Mouse (Mus musculus) neural tube, embryonic 12.5 days (tissue): ENCODE measurements around the gene Nr1i2. TPM values are rescaled to one million over a fixed set of nuclear protein-coding genes. Genes with fewer than 3 reads are reported as not detected.
A peak's percentile ranks its signal among the peaks of the same experiment; 100 is the strongest.

Experiments used
- ATAC-seq: fragments of 200-750 bp; cut with Nextera tagmentation; 2 replicates; pipeline ENCODE4 v1.8.0; 2017; ENCODE audit warnings: low read depth, mild to moderate bottlenecking, moderate TSS enrichment, moderate library complexity; ENCODE audit not compliant: low FRiP score
- H3K27ac ChIP-seq: fragments of 300-500 bp; sonication (generic); 2 replicates; pipeline ENCODE4 v1.5.1; 2016
- H3K27me3 ChIP-seq: fragments of 300-500 bp; sonication (generic); replicated peaks from 2 replicates; pipeline ENCODE4 v1.6.1; 2016; ENCODE audit warnings: mild to moderate bottlenecking
- H3K36me3 ChIP-seq: fragments of 300-500 bp; sonication (generic); 2 replicates; pipeline ENCODE4 v1.6.1; 2016; ENCODE audit warnings: mild to moderate bottlenecking
- H3K4me1 ChIP-seq: fragments of 300-500 bp; sonication (generic); 2 replicates; pipeline ENCODE4 v1.6.1; 2016
- H3K4me2 ChIP-seq: fragments of 300-500 bp; sonication (generic); replicated peaks from 2 replicates; pipeline ENCODE4 v1.6.1; 2016; ENCODE audit warnings: mild to moderate bottlenecking
- H3K4me3 ChIP-seq: fragments of 300-500 bp; sonication (generic); 2 replicates; pipeline ENCODE4 v1.5.1; 2016
- H3K9ac ChIP-seq: fragments of 300-500 bp; sonication (generic); 2 replicates; pipeline ENCODE4 v1.6.1; 2016; ENCODE audit warnings: mild to moderate bottlenecking
- H3K9me3 ChIP-seq: fragments of 300-500 bp; sonication (generic); 2 replicates; pipeline ENCODE4 v1.6.1; 2016; ENCODE audit warnings: mild to moderate bottlenecking
- WGBS: fragments of 180-500 bp; shearing (Covaris S2); methylation state at CpG from one replicate; pipeline ENCODE4 v1.1.7; 2016; 5-methylcytosine and 5-hydroxymethylcytosine counted together
- polyA plus RNA-seq: library from polyadenylated mRNA; unstranded; fragments of >200 nt; fragmentation: Nextera tagmentation; extraction: Ambion mirVana; gene quantifications from 2 replicates; pipeline ENCODE4 v1.2.1, GENCODE M21; 2016

Gene Nr1i2
- polyA plus RNA-seq, 1 experiment from 2014 or later, result not detected

DNA sequence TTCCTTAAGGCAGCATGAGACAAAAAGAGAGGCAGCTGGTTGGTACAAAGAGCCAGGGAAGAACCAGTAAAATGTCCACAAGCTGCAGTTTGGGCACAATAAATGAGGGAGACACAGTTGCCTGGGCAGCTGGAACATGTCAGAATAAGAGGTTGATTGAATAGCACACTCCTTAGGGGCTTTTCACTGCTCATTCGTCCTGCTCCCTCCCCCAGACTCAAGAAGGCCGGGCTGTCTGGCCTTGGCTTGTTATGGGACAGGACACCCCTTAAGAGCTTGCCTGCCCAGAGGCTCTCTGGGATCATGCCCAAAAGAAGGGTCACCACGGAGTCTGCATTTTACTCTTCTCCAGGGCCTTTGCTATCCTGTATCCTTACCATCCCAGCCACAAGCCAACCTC lies 11.3 kb downstream of the Nr1i2 start:
- no peak overlapping the region for H3K27ac ChIP-seq
- H3K9me3 ChIP-seq, result no peaks in the 10 kb centered on the region
- H3K4me2 ChIP-seq, result no peak overlapping the region
- no peaks in the 10 kb centered on the region for H3K36me3 ChIP-seq
- ATAC-seq, result peak; percentile 87
- H3K4me3 ChIP-seq, result no peak overlapping the region
- no peak overlapping the region for H3K9ac ChIP-seq
- H3K4me1 ChIP-seq, result peaks cover 5% of the 10 kb centered on the region
- 11% methylated on average over 3 of the region's 3 CpGs for WGBS
- no peaks in the 10 kb centered on the region for H3K27me3 ChIP-seq

DNA sequence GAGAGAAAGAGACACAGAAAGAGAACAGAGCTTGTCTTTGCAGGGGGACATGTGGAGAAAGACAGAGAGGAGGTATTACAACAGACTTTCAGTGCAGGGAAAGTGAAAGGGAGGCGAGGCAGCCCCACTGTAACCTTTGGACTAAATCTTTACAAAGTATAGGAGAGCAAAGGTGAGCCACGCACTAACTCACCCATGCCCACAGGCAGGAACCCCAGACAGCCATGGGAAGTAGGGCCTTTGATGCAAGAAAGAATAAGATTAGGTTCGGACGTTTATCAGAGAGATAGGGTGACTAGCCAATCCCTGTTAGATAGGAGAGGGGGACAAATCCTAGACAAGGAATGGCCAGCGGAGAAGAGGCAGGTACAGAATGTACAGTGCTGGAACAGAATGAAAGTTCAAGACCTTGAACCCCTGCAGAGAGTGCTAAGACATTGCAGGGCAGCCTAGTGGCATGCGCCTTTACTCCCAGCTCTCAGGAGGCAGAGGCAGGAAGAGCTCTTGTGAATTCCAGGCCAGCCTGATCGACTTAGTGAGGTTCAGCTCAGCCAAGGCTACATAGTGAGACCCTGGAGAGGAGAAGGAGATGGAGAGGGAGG lies 12.0 kb downstream of the Nr1i2 start:
- Histone ChIP-seq H3K27ac (no peak overlapping the region), H3K9ac (no peak overlapping the region), H3K4me2 (no peak overlapping the region), H3K4me3 (no peak overlapping the region), H3K36me3 (no peaks in the 10 kb centered on the region), H3K9me3 (no peaks in the 10 kb centered on the region), H3K27me3 (no peaks in the 10 kb centered on the region), H3K4me1 (peaks cover 5% of the 10 kb centered on the region)
- 87% methylated on average over 7 of the region's 7 CpGs for WGBS
- peak; percentile 26 for ATAC-seq

DNA sequence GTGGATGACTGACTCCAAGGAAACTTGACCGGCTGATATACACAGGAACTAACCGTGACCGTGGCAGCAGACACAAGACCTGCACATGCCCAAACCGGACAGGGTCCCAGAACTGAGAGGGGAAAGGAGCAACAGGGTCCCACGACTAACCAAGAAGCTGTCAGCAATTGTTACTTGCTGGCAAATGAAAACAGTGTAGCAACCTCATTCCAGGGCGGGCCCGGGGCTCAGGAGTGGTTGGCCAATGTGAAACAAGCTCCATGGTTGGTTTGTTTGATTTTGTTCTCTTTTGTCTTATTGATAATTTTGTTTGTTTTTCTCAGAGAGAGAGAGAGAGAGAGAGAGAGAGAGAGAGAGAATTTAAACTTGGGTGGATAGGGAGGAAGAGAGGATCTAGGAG lies 13.7 kb downstream of the Nr1i2 start:
- ATAC-seq, result no peak
- H3K27ac ChIP-seq, result no peak overlapping the region
- H3K4me1 ChIP-seq, result peaks cover 5% of the 10 kb centered on the region
- H3K4me3 ChIP-seq, result no peak overlapping the region
- no peak overlapping the region for H3K4me2 ChIP-seq
- WGBS, result 86% methylated on average over 7 of the region's 7 CpGs
- H3K9ac ChIP-seq, result no peak overlapping the region
- H3K9me3 ChIP-seq, result no peaks in the 10 kb centered on the region
- no peaks in the 10 kb centered on the region for H3K36me3 ChIP-seq
- no peaks in the 10 kb centered on the region for H3K27me3 ChIP-seq

DNA sequence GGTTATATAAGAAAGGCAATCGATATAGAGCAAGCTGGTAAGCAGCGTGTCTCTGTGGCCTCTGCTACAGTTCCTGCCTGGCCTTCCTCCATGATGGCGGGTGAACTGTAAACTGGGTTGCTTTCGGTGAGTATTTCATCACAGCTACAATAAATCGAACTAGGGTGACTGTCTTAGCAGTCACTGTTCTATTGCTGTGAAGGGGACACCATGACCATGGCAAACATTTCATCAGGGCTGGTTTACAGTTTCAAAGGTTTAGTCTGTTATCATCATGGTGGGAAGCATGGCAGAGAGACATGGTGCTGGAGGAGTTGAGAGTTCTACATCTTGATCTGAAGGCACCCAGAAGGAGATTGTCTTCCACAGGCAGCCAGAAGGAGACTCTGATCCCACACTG lies 14.8 kb downstream of the Nr1i2 start:
- H3K9ac ChIP-seq, result no peak overlapping the region
- ATAC-seq, result no peak
- 93% methylated on average over 5 of the region's 5 CpGs for WGBS

DNA sequence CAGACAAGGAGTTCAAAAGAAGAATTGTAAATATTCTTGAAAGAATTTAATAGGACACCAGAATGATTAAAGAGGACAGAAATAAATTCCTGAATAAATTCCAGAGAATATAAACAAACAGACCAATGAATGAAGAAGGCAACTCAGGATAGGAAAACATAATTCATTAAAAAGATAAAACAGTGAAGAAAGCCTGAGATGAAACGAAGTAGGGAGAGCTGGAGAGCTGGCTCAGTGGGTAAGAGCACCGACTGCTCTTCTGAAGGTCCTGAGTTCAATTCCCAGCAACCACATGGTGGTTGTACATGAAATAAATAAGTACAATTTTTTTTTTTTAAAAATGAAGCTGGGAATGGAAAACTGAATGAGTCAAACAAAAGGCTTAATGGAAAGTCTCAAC lies 19.9 kb downstream of the Nr1i2 start:
- Histone ChIP-seq H3K9me3 (no peaks in the 10 kb centered on the region), H3K4me2 (no peak overlapping the region), H3K4me3 (no peak overlapping the region), H3K27ac (no peak overlapping the region), H3K4me1 (no peaks in the 10 kb centered on the region), H3K9ac (no peak overlapping the region), H3K27me3 (no peaks in the 10 kb centered on the region), H3K36me3 (no peaks in the 10 kb centered on the region)
- 83% methylated on average over 2 of the region's 2 CpGs for WGBS
- ATAC-seq, result no peak

More for the DNA sequence above, 14.8 kb downstream of the Nr1i2 start:
- Histone ChIP-seq H3K36me3 (no peaks in the 10 kb centered on the region), H3K4me2 (no peak overlapping the region), H3K27ac (no peak overlapping the region), H3K27me3 (no peaks in the 10 kb centered on the region), H3K4me1 (peaks cover 5% of the 10 kb centered on the region), H3K4me3 (no peak overlapping the region), H3K9me3 (no peaks in the 10 kb centered on the region)

DNA sequence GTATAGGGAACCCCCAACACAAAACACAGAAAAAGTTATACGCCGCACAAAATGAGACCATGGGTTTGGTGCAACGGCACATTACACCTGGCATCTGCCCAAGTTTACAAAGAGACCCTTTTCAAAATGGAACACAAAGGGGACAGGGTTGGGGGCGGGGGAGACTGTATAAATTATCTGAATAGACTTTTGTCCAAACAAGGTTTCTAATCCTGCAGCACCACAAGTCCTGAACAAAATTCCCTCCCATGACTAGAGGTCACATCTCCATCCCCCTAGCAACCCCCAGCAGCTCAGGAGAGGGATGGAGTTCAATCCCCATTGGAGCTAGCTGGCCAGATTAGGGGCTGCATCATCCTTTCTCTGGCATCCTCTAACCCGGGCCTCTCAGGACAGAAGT lies 22.1 kb downstream of the Nr1i2 start:
- ATAC-seq, result peak; percentile 50
- no peaks in the 10 kb centered on the region for H3K4me1 ChIP-seq

DNA sequence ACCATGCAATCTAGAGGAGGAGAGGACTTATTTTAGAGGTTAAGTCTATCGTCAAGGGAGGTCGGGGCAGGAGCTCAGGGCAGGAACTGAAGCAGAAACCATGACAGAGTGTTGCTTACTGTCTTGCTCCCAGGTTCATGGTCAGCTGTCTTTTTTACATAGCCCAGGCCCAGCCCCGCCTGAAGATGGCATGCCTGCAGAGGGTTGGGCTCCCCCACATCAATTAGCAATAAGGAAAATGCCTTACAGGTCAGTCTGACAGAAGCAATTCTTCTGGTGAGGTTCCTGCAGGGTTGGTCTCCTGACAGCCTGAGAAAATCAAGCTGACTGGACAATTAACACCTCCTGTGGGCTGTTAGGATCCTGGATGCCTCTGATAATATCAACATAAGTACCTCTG lies 23.0 kb downstream of the Nr1i2 start:
- H3K36me3 ChIP-seq, result no peaks in the 10 kb centered on the region
- 72% methylated on average over 3 of the region's 3 CpGs for WGBS
- ATAC-seq, result no peak
- no peaks in the 10 kb centered on the region for H3K9me3 ChIP-seq
- no peak overlapping the region for H3K9ac ChIP-seq
- H3K4me2 ChIP-seq, result no peak overlapping the region
- no peak overlapping the region for H3K27ac ChIP-seq
- H3K4me3 ChIP-seq, result no peak overlapping the region
- H3K4me1 ChIP-seq, result no peaks in the 10 kb centered on the region
- no peaks in the 10 kb centered on the region for H3K27me3 ChIP-seq

More for the DNA sequence above, 22.1 kb downstream of the Nr1i2 start:
- Histone ChIP-seq H3K4me3 (no peak overlapping the region), H3K4me2 (no peak overlapping the region), H3K9me3 (no peaks in the 10 kb centered on the region), H3K27me3 (no peaks in the 10 kb centered on the region), H3K9ac (no peak overlapping the region), H3K36me3 (no peaks in the 10 kb centered on the region), H3K27ac (no peak overlapping the region)
- WGBS, result 53% methylated on average over 5 of the region's 5 CpGs

DNA sequence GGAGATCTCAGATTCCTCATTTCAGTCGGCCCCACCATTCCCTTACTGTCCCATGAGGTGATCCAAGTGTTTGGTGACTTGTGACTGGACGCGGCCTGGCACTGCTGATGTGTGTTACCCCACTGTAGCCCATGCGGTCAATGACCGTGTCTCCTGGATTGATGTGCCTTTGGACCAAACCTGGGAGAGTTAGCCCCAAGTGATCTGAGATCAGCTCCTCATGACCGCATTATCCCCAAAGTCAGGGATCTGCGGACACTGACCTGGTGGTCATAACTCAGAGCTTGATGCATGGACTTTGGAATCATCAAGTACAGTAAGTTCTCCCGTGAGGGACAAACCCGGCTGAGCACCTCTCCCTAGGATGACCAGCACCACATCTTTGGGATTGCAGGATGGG lies 38.7 kb downstream of the Nr1i2 start:
- no peak overlapping the region for H3K4me2 ChIP-seq
- WGBS, result 93% methylated on average over 9 of the region's 9 CpGs
- H3K9me3 ChIP-seq, result no peaks in the 10 kb centered on the region
- H3K4me1 ChIP-seq, result no peaks in the 10 kb centered on the region
- no peaks in the 10 kb centered on the region for H3K27me3 ChIP-seq
- H3K36me3 ChIP-seq, result no peaks in the 10 kb centered on the region
- H3K4me3 ChIP-seq, result no peak overlapping the region
- no peak for ATAC-seq
- H3K9ac ChIP-seq, result no peak overlapping the region
- H3K27ac ChIP-seq, result no peak overlapping the region

DNA sequence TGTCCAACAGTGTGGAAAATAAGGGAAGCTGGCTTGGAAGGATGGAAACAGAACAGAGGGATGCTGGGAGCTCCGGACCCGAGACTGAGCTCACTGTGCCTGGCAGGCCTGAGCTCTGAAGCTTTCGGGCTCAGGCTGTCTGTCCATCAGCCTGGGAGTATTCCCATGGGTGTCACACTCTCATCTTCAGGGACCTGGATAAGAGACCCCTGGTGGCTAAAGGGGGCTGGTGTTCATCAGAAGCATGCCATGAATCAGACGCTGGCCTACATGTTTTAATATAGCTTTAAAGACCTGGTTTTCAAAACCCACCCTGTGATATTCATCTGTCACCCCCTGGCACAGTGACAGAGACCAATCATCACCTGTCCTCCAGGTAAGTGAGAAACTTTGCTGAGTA lies 39.5 kb downstream of the Nr1i2 start:
- H3K4me1 ChIP-seq, result no peaks in the 10 kb centered on the region
- H3K27me3 ChIP-seq, result no peaks in the 10 kb centered on the region
- no peaks in the 10 kb centered on the region for H3K9me3 ChIP-seq
- no peak for ATAC-seq
- no peaks in the 10 kb centered on the region for H3K36me3 ChIP-seq
- H3K9ac ChIP-seq, result no peak overlapping the region
- no peak overlapping the region for H3K4me2 ChIP-seq
- H3K4me3 ChIP-seq, result no peak overlapping the region
- WGBS, result 84% methylated on average over 4 of the region's 4 CpGs
- no peak overlapping the region for H3K27ac ChIP-seq

DNA sequence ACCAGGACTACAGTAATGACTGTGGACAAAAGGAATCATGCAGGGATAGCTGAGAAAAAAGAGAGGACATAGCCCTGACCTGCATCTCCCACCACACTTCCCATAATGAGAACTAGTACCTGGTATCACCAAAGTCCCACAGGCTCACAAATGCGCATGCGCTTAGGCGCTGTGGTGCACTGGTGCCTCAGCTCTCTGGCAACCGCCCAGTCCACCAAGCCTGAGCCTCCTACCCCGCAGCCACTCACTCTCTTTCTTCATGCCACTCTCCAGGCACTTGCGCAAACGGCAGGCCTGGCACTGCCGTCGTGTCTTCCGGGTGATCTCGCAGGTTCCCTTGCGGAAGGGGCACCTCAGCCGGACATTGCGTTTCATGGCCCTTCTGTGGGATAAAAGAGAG lies 40.6 kb downstream of the Nr1i2 start:
- Histone ChIP-seq H3K9ac (no peak overlapping the region), H3K4me1 (no peaks in the 10 kb centered on the region), H3K9me3 (no peaks in the 10 kb centered on the region), H3K36me3 (no peaks in the 10 kb centered on the region), H3K4me3 (no peak overlapping the region), H3K4me2 (no peak overlapping the region), H3K27me3 (no peaks in the 10 kb centered on the region), H3K27ac (no peak overlapping the region)
- 84% methylated on average over 14 of the region's 14 CpGs for WGBS
- ATAC-seq, result no peak

DNA sequence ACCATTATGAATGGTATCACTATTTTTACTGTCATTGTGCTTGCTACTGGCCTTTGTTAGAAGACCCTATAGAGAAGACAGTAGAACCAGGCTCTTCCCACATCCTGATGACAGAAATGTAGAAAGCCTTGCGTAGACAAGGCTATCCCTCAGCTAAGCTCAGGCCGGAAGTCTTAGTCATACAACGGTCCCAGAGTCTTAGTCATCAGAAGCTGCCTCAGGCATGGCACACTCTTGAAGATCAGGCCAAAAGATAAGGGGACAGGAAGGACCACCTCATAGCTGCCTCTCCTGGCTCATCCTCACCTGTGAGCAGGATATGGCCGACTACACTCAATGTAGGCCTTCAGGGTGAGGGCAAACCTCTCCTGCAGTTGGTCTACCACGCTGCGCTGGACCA lies 44.2 kb downstream of the Nr1i2 start:
- H3K4me3 ChIP-seq, result no peak overlapping the region
- 93% methylated on average over 6 of the region's 6 CpGs for WGBS
- peaks cover 3% of the 10 kb centered on the region; the same call in 1 of the 2 replicates for H3K36me3 ChIP-seq
- H3K4me2 ChIP-seq, result no peak overlapping the region
- H3K27ac ChIP-seq, result no peak overlapping the region
- H3K4me1 ChIP-seq, result no peaks in the 10 kb centered on the region
- H3K27me3 ChIP-seq, result no peaks in the 10 kb centered on the region
- no peak overlapping the region for H3K9ac ChIP-seq
- H3K9me3 ChIP-seq, result no peaks in the 10 kb centered on the region
- no peak for ATAC-seq

DNA sequence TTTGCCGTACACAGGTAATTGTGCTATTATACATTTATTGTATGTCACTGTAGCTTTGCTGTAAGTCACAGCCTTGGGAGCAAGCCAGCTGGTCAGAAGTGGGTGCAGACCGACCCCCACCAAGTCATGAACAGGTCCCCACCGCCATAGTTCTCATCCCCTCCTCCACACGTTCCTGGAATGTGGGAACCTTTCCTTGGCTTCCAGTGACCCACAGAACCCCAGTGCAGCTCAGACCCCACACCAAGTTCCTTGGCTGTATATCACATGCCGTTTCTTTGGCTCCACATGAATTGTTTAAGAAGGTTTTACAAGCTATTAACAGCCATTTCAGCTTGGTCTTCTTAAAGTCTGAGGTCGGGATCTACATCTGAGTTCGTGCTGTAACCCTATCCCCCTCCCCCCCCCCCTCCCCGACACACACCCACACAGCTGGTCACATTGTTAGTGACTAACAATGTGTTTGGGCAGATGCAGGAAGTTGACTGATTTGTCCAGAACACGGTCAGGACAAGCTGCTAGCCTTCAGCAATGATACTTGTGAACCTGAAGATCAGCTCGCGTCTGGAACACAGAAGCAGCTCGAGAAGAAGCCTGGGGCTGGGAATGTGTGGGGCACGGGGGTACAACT lies 46.2 kb downstream of the Nr1i2 start:
- no peak for ATAC-seq
- no peak overlapping the region for H3K9ac ChIP-seq

More for the DNA sequence above, 46.2 kb downstream of the Nr1i2 start:
- Histone ChIP-seq H3K27me3 (no peaks in the 10 kb centered on the region), H3K4me1 (no peaks in the 10 kb centered on the region), H3K4me2 (no peak overlapping the region), H3K9me3 (no peaks in the 10 kb centered on the region), H3K4me3 (no peak overlapping the region), H3K27ac (no peak overlapping the region), H3K36me3 (peaks cover 8% of the 10 kb centered on the region; the same call in 1 of the 2 replicates)
- 51% methylated on average over 13 of the region's 13 CpGs for WGBS
